Mouse (Mus musculus) embryo, embryonic 9.5 days (tissue): ENCODE measurements around the gene Mtmr3.

Source experiments
- DNase-seq: peaks from one replicate; pipeline ENCODE4 v3.0.0-alpha.2; 2017; ENCODE audit errors: extremely low spot score

The Mtmr3 gene

DNA sequence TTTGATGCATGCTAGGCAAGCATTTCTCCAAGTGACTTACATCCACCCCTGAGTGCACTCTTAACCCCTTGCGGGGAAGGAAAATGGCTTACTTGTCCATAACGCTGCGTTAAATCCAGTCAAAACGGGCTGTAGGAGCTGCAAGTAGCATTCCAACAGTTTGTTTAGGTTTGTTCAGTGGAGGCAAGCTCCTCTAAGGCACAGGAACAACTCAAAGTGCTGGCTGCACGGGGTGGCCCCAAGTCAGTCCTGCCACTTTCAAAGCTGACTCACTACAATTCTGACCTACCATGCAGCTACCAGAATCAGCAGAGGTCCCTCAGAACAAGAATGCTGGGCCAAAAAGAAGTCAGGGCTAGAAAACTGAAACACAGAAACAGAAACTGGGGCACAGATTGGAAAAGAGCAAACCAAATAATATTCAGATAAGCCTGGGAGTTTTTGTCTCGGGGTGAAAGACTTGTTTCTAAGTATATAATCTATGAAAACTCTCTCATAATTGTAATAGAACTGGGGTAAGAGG lies 72.5 kb downstream of the Mtmr3 start:
- no peak for DNase-seq

- DNase-seq = no peak
These were observed 75.7 kb downstream of the Mtmr3 start for GRCm38 (mm10) chr11:4518981-4519380.

- no peak for DNase-seq
These were observed 87.2 kb downstream of the Mtmr3 start for GRCm38 (mm10) chr11:4507421-4507820.

- DNase-seq = no peak
These were observed 88.2 kb downstream of the Mtmr3 start for GRCm38 (mm10) chr11:4506486-4506885.

DNA sequence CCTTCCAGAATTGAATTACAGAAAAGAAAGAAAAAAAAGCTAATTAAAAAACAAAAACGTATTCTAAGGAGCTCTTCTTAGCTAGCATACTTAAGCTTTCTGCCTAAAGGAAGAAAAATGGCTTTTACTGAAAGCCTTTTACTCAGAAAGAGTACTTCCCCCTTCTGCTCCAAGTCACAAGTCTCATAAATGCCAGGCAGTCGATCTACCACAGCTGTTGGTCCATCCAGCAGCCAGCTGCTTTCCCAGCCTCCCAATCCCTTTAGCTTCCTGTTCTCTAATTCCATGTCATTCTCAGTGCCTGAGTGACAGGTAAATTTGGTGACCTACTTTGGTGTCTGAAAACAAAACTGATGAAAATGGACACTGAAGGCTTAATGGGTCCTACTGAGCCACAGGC lies 92.5 kb downstream of the Mtmr3 start:
- DNase-seq = no peak

- no peak for DNase-seq
These were observed 93.8 kb downstream of the Mtmr3 start for GRCm38 (mm10) chr11:4500826-4501225.

GRCm38 (mm10) chr11:4500261-4500660 lies 94.4 kb downstream of the Mtmr3 start:
- no peak for DNase-seq

- DNase-seq = no peak
These were observed 95.2 kb downstream of the Mtmr3 start for GRCm38 (mm10) chr11:4499456-4499855.

- DNase-seq = no peak
These were observed 95.9 kb downstream of the Mtmr3 start for GRCm38 (mm10) chr11:4498774-4499173.

DNA sequence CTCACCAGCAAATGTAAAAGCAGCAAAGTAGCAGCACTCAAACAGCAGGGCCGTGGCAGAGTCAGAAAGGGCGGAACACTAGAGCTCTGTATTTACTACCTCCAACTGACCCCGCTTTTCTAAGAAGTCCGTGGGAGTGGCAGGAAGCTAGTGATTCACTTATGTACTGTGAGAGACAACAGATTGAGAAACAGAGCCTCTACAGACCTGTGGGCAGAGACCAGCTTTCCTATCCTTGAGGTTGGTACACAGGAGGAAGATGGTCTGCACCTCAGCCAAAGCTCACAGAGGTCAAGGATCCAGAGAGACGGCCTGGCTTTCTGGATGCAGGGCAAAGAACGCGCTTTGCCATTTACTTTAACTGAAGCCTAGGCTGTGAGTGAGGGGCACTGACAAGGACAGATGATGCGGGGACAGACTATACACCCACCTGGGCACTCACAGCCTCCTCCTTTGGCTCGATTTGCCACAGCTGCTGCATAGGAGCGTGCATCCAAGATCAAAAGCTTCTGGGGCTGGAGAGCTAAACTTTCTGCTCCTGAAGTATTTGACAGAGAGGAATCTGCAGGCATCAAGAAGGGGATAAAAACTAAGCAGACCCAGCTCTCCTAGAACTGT lies 97.1 kb downstream of the Mtmr3 start:
- no peak for DNase-seq

- no peak for DNase-seq
These were observed 99.6 kb downstream of the Mtmr3 start for GRCm38 (mm10) chr11:4495021-4495540.

GRCm38 (mm10) chr11:4489207-4489606 lies 105.5 kb downstream of the Mtmr3 start:
- no peak for DNase-seq

DNA sequence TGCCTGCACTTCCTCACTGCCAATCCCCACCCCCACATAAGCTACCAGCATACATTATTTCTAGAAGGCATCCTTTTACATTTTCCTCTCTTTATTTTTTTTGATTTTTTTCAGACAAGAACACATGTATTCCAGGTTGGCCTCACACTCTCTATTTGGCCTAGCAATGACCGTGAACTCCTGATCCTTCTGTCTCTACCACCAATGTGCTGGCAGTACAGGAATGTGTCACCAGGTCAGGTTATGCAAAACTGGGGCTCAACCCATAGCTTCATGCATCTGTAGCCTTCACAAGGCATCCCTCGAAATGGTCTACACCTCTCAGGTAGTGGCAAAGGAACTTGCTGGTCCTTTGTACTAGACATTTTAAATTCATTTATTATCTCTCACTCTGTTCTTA lies 105.9 kb downstream of the Mtmr3 start:
- no peak for DNase-seq

DNA sequence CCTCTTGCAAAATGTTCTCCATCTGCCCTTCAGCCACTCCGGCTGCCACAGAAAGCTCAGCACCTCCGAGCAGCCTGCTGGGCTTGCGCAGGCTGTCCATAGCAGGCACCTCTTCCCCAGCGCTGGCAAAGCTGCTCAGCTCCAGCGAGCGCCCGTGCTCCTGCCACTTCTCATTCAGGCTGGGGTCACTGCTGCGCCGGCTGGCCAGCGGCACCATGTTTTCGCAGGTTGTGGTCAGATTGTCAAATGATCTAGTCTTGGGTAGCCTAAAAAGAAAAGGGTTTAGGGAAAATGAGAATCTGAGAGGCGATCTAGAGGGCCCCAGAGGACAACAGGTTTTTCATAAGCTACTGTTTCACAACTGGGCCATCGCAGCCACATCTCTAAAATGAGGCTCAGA lies 106.3 kb downstream of the Mtmr3 start:
- no peak for DNase-seq

GRCm38 (mm10) chr11:4487401-4487965 lies 107.2 kb downstream of the Mtmr3 start:
- DNase-seq = no peak

DNA sequence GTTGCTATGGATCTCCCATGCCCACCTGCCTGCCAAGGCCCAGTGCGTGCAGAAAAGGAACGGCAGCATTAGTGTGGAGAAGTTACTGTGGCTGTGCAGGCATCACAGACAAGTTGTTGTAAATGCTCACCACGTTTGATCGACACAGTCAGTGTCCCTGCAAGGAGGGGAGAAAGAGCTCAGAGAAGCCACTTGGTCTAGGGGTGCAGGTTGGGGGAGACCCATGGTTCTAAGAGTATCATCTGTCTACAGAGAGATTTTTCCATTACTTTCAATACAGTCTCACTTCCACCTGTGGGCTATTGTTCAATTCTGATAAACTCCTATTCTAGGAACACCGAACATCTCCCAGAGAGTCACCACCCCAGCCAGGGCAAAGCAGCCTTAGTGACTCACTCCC lies 110.1 kb downstream of the Mtmr3 start:
- no peak for DNase-seq

- no peak for DNase-seq
These were observed 112.0 kb downstream of the Mtmr3 start for GRCm38 (mm10) chr11:4482641-4483040.

DNA sequence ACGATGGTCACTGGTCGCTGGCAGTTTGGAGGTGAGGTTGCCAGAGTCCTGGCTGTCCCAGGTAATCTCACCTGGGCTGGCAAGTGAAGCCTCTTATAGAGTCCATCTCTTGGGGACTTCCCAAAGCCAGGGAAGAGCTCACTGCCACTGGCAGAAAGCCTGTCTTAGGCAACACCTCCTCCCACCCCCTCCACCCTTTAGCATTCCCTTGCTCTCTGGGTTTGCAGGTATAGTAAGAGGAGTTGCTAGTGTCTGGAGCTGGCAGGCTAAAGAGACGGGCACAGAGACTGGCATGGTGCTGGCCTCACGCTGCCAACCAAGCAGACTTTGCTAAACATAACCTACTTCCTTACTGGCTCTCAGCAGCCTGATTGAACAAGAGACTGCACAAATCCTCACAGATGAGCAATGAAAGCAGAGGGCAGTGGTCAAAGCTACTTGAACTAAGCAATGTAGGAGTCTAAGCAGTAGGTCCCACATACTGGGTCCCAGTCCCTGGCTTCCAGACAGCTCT lies 118.4 kb downstream of the Mtmr3 start:
- no peak for DNase-seq

DNA sequence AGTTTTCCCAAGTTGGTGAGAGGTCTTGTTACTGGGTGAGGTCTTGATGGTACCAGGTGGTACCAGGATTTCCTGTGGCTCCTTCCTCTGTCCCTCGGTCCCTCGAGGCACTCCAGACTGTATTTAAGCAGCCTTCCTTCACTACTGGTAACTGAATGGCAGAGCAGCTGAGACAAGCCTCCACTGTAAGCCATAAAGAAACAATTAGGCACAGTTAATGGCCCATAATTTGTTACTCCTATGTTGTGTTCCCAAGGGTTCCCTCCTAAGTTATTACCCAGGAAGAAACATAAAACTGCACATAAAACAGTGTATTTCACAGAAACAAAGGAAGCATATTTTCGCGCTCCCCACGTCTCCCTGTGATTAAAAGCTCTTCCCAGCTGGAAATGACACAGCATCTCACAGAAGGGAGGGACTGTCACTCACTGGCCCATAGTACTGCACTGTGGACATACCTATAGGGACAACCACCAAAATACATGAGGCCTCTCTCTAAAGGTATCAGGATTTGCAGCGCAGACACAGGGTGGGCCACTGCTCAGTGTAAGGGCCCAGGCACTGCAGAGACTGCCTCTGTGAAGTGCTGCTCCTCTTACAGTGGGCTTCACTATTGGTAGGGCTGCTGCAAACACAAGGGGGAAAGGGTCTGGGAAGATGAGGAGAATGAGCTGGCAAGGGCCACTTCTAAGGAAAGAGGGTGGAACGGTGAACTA lies 122.0 kb downstream of the Mtmr3 start:
- no peak for DNase-seq

GRCm38 (mm10) chr11:4471734-4472133 lies 122.9 kb downstream of the Mtmr3 start:
- no peak for DNase-seq

DNA sequence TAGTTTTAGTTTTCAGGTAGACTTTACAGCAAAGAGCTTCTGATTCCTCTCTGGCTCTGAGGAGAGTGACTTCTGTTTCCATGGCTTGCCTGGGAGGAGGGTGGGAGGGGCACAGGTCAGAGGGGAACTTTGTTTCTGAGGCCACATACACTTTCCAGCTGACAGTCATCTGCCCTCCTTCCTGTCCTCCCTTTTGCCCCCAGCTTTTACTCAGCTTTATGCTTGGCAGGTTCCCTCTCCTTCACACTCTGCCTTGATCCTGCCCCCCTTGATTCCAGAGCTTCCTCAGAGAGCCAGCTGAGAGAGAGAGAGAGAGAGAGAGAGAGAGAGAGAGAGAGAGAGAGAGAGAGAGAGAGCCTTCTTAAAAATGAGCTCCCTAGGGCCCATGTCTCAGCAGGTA lies 123.4 kb downstream of the Mtmr3 start:
- DNase-seq = no peak

GRCm38 (mm10) chr11:4469091-4469490 lies 125.6 kb downstream of the Mtmr3 start:
- DNase-seq = no peak

GRCm38 (mm10) chr11:4467436-4467835 lies 127.2 kb downstream of the Mtmr3 start:
- no peak for DNase-seq
